Mouse (Mus musculus): ENCODE measurements at regions not wholly inside any gene's neighbourhood (a gene's known extent, or its start where the extent isn't known, plus 50 kb on each side); places are given as distances from the start of the nearest gene placed in this dataset.
"Not testable (repeated sequence)": the region's sequence is repeated elsewhere in the genome, so short reads cannot be mapped to it uniquely, and the experiment has no call there.

DNA sequence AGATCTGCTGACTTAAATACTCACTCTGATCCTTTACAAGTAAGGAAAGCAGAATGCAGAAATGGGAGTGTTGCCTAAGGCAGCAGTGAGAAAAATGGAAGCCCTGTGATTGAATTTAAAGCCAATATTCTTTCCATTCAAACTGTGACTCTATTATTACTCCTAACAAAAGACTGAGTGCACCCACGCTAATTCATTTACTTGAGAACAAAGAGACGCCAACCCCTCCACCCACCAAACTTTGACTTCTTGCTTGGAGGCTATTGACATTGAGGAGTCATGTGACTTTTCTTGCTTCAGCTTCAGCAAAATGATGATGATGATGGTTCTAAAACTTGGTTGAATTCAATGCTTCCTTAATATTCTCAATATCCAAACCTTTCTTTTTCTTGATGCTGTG is 245.6 kb downstream of the Enc1 start:
- no peak for DNase-seq (ENCODE audit: low spot score in 2 of 2)

DNA sequence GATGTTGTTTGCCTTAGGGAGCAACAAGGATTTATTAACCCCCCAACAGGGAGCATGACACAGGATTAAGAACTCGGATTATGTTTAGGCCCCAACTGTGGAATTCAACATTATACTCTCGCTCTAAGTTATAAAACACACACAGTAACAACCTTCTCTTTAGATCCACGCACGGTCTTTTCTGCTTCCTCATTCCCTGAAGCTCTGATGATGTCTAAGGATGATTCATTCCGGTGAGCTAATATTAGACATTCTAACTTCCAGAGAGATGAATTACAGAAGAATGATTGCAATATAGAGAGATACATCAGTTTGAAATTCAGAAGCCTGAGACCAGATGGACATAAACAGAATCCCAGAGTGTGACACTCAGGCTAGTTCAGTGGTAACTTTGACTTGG is 245.0 kb downstream of the Enc1 start:
- no peak for DNase-seq (ENCODE audit: low spot score in 2 of 2)

DNA sequence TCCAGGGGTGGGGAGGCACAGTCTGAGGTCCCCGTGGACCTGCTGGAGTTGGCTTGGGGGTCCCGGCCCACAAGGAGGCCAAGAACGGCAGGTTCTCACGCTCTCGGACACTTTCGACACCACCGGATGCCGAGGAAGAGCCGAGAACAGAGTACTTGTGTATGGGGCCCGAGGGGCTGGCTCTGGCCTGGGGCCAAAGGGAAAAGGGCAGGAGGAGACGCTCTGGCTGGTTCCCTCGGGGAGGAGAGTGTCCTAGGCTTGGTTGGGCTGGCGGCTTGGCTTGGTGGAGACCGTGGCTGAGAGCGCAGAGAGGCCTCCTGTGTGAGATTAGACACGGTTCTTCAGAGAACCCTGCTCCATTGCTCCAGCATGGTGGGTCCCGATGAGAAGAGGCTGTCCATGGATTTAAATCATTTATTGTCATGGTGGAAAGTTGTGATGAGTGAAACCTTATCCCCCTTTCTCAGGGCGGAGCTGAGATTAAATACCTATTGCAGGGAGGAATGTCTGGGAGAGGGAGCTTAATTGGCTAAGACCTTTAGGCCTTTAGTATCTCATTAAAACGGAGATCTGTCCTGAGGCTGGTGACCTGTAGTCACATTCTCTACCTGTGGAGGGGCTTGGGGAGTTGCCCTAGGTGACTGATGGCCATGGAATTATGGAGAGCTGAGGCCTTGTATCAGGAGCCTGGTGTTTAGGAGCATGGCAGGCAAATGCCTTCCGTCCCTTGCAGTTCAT is 244.1 kb downstream of the Enc1 start:
- DNase-seq (ENCODE audit: low spot score in 2 of 2), result no peak

DNA sequence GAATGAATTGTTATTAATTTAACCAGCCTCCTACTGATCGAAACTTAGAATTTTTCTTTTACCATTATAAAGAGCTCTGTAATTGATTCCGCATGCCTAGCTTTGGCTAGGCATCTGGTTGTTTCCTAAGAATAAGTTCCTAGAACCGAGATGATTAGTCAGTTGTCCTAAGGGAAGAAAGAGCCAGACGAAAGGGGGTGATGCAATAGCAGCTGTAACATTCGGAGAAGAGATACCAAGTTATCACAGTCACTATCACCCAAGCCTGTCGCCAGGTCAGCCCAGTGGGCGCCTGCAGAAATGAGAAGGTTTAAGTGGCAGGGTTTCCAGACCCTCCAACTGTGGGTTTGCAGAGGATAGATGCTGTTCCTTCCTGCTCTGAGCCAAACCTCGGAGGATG is 242.8 kb downstream of the Enc1 start:
- no peak for DNase-seq (ENCODE audit: low spot score in 2 of 2)

DNA sequence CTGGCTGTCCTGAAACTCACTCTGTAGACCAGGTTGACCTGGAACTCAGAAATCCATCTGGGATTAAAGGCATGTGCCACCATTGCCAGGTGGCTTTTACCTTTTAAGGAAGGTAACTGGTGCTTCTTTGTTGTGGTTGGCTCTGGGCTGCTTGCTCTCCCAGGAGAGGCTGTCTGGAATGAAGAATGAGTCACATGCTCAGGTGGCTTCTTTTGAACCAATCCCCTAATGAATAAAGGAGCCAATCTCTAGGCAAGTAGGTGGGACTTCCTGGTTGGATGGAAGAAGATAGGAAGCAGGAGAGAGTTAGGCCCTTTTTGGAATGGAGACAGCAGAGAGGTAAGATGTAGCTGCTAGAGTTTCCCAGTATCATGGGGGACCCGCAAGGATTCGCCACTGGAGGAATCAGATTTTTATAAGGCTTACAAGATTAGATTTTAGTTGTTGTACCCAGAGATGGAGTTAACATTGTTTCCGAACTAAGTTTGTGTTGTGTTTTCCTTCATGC is 241.6 kb downstream of the Enc1 start:
- no peak for DNase-seq (ENCODE audit: low spot score in 2 of 2)

DNA sequence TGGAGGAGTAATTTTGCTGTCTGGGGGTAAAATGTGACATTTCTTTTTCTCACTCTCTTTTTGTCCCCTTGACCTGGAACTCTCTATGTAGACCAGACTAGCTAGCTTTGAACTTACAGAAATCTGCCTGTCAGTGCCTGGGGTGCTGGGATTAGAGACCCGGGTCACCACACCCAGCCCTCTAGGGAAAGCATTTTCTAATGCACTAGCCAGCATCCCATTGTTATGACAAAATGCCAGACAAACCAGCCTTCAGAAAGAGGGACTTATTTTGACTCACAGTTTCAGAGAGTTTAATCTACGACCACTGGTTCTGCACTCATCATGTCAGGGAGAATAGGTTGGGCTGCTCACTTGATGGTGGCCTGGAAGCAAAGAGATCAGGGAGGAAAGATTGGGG is 240.4 kb downstream of the Enc1 start:
- no peak for DNase-seq (ENCODE audit: low spot score in 2 of 2)

DNA sequence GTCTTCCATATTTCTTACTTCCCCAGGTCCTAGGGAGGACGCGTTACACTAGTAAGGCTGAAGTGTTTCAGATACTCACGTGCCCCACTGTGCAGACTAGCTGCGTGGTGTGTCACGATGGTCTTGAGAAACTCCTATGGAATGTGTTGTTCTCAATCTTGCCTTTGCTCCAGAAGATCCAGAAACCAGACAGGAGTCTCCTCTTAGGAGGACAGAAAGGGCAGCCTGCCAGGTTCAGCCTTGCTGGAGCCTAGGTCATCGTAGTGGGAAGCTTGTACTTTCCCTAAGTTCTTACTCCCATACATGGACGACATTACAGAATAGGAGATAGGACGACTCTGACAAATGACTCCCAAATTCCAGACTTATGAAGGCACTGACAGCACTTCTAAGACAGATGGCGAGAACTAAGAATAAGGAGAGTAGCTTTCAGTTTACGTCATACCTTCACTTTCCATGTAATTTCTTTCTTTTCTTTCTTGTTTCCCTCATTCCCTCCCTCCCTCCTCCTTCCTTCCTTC is 238.2 kb downstream of the Enc1 start:
- no peak for DNase-seq (ENCODE audit: low spot score in 2 of 2)

DNA sequence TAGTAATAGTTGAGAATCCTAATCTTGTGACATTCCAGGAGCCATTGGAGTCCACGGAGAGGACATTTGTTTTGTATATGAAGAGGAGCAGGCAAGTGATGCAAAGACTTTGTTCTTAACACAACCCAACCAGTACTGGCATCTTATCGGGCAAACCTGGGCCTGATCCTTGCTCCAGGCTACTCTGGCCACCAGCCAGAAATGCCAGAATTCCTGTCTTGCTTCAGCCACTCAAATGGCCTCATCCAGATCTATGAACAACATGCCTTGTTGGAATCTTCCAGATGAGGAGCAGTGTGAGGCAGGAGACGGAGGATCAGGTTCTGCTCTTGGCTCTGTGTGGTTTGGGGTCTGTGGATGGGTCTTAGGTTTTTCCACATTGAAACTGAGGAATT is 233.1 kb downstream of the Enc1 start:
- no peak for DNase-seq (ENCODE audit: low spot score in 2 of 2)

DNA sequence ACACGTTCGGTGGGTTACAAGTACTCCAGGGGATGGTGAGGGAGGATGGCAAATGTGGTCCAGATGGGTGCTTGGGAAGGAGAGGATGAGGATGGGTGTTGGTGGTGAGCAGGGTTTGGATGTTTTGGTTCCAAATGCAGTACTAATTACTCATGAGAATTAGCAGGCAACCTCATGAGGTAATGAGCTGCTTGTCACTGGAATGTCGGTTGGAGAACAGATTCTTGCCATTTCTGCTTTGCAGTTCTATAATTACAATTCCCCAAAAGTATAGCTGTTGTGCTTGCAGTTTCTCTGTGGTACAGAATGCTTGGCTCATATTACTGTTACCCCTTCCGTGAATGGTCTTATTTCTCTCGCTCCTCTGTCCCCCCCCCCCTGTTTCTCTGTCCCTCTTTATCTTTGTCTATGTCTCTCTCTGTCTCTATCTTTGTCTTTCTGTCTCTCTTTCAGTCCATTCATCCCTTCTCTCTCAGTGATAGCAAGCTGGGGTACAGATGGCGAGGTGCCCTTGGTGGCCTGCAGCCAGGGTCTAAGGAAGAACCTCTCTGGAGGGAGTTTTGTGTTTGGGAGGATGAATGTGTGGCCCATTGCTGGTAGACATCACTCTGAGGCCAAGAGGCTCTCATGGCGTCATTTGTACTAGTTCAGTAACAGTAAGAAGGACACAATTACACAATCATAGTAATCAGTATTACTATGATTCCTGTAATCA is 232.5 kb downstream of the Enc1 start:
- no peak for DNase-seq (ENCODE audit: low spot score in 2 of 2)

DNA sequence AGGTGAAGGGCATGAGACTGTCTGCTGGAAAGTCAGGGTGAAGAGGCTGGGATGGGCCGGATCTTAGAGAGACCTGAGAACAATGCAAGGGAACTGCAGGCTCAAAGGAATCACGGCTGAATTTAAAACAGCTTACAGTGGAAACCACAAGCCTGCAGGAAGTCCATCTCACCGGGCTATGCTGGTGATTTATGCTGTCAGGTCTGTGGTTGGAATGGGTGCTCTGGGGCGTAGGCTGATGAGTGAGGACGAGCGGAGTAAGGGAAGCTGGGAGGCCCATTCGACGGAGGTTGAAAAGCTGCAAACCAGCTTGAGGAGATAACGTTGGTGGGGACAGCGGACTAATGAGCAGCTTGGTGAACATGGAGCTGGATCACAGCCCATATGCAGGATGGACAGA is 229.1 kb downstream of the Enc1 start:
- no peak for DNase-seq (ENCODE audit: low spot score in 2 of 2)

DNA sequence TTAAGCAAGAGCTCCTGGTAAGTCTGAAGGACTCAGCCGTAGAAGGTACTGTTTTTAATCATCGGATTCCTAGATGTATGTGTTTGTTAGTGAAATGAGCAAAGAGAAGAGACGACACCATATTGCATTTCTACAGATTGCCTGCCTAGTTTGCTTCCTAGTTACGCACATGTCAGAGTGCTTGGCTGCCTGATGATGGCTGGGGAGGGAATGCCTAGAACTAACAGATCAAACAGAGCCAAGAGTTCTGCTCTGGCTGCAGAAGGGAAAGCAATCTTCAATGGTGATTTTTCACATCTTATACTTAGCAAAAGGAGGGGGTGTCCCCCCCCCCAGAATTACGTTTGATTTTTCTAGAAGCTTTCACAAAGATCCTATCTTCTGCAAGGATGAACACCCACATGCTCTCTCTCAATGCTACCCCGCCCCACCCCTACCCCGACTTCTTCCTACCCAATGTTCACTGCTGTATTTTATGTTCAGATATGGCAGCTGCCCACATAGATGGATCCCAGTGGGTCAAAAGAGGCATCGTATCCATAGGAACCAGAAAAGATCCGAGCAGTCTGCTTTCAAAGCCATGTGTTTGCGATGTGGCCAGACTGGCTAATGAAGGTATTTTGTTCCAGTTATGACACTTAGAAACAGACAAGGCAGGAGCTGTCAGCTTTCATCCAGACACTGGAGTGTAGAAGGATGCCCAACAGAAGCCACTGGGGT is 228.1 kb downstream of the Enc1 start:
- no peak for DNase-seq (ENCODE audit: low spot score in 2 of 2)

DNA sequence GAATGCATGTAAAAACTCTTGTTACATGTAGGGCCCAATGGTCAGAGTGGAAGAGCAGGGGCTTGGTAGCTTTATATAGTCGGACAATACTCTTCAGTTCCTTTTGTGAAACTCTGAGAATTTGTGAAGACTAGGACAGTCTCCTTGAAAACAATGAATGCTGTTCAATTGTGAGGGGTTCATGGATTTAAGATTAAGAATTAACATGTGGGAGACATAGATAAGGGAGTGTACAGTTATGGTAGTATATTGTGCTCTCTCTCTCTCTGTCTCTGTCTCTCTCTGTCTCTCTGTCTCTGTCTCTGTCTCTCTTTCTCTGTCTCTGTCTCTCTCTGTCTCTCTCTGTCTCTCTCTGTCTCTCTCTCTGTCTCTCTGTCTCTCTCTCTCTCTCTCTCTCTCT is 225.7 kb downstream of the Enc1 start:
- DNase-seq (ENCODE audit: low spot score in 2 of 2), result not testable (repeated sequence)

DNA sequence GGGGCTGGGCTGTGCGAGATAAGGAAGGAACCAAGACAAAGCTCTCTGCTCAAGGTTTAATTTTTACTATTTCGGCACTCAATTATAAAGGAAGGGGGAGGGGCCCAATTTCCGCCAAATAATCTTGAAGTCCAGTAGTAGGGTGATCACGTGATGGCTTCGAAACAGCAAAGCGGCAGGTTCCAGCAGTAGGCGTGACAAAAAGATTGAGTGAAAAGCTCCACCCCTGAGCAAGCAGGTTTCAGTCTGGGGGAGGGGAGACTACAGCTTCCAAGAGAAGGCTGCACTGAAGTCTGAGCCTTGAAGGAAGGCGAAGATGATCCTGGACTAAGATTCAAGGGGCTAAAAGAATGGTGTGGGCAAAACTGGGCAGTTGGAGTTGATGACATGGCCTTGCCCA is 222.9 kb downstream of the Enc1 start:
- no peak for DNase-seq (ENCODE audit: low spot score in 2 of 2)

DNA sequence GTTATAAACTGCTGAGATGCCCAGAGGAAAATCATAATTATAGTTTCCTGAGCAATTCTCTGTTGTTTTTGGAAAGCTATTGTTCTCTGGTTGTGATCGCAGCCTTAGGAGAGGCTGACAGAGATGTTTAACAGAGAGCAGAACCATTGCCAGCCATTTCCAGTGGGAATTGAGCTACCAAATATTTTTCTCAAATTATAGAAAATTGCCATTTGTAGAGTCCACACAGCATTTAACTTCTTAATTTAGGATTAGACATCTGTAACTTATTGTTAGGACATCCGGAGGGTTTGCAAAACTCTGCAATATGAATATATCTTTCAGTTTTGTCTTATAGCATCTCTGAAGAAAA is 222.0 kb downstream of the Enc1 start:
- DNase-seq (ENCODE audit: low spot score in 2 of 2), result no peak

DNA sequence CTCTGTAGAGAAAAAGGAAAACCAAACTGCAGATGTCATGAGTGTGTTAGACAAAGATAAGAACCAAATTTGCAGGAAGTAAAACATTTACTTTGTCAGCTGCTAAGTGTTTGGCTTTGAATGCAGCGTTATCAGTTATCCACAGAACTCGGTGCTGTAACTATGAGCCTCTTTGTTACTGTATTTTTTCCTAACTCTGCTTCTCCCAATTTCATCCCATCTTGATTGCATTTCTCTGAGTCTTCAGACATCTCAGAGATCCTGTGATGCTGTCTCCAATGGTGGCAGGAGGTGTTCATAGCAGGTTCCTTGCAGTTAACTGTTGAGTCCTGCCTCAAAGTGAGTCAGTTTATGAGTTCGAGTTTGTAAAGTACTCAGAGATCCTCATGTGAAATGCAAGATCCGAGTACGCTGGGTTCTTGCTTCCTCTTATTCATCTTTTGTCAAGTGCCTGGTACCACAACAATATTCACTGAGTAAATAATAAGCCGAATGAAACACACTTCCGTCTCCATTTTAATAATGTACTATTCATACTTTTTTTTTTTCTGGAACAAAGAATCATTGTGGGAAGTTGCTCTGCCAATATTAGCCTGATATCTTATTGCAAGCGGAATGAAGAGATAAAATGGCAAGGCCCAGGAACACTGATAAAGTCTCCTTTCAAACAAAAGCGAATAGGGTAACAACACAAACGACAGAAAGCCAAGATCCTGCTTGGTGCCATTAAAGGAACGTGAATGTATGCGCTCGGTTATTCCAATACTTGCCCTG is 221.4 kb downstream of the Enc1 start:
- no peak for DNase-seq (ENCODE audit: low spot score in 2 of 2)

DNA sequence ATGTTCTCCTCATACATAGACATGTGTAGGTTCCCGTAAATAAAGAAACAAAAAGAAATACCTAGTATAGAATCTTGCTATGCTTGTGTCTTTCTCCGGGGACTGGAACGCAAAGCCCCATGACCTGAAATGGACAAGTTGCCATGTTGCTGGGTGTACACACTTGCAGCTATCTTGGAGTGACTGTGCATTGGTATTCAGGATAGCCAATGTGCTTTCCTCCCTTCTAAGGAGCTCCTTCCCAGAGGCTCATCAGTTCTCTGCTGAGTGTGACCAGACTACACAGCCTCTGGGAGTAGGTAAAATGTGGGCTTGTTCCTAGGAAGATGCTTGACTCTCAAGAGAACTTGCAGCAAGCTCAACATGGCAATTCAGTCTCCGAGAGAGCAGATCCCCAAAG is 220.3 kb downstream of the Enc1 start:
- no peak for DNase-seq (ENCODE audit: low spot score in 2 of 2)

DNA sequence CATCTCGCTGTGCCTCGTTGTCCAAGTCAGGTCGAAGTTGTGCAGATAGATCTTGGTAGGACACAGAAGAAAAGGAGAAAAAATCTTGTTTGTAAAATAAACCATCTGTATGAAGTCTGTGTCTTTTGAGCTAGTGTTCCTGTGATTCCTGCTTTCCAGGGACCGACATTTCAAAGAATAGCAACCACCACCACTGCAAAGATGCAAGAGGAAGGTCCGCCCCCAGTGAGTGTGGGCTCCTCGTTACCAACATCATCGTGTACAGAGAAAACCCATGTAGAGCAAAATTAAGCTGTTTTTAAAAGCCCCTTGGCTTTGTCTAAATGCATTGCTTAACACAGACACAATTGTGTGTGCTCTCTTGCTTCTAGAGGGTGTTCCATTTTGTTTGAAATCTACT is 218.2 kb downstream of the Enc1 start:
- DNase-seq (ENCODE audit: low spot score in 2 of 2), result no peak

DNA sequence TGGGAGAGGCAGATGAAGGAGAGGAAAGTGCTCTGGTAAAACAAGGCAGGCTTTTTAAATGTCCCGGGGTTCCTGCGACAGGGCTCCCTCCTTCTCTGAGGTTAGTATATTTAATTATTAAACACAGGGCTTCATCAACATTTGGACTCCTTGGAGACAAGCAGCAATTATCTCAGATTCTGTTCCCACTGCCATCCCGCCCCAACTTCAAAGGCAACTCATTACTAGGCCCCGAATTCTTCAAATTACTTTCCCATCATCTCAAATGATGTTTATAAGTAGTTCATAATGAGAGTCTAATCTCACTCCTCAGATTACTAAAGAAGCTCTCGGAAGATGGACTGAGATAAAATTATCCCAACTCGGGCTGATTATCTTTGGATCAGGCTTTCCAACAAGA is 215.1 kb downstream of the Enc1 start:
- DNase-seq (ENCODE audit: low spot score in 2 of 2), result no peak

DNA sequence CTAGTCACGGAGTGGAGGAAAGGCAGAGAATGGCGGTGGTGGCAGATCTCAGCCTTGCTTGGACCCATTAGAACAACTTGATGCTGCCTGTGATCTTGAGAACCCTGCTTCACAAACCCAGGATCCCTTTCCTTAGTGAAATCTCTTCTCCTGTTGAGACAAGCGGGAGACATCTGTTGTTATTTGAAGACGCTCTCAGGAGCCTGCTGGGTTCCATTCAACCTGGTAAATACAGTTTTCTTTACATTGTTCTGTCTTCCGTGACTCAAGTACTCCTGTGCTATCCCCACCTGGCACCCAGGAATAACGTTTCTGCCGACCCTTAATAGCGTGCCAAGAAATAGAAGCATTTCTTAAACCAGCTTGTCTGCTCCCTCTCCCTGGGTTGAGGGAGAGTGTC is 213.8 kb downstream of the Enc1 start:
- no peak for DNase-seq (ENCODE audit: low spot score in 2 of 2)

DNA sequence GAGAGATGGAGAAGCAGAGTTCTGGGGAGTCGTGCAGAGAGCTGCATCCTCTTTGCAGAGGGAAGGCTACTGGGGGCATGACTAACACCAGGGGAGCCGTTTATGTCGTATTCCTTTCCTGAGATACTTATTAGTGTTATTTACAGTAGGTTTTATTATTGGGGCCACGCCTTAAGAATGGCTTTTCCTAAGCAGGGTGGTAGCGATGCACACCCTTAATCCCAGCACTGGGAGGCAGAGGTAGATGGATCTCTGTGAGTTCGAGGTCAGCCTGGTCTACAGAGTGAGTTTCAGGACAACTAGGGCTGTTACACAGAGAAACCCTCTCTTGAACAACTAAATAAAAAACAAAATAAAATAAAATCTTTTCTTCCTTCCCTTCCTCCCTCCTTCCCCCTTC is 212.6 kb downstream of the Enc1 start:
- DNase-seq (ENCODE audit: low spot score in 2 of 2), result no peak

DNA sequence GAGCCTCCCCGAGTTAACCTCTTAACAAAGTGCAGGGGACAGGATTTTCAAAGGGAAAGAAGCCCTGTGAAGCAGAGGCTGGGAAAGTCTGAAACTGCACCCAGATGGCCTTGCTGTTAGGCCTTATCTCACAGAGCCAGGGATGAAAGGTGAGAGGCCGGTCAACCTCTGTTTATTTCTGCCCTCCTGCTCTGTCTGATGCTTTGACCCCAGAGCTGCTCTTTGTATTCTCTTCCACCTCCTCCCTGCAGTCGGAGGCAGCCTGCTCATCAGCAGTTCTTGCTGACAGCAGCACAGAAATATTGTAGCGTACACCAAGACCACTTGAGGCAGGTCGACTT is 212.2 kb downstream of the Enc1 start:
- DNase-seq (ENCODE audit: low spot score in 2 of 2), result no peak
